Mouse (Mus musculus) olfactory bulb, adult 2 months (tissue): ENCODE measurements around the gene Asf1b.

Experiments
- CTCF ChIP-seq: fragments of 200-500 bp; IDR thresholded peaks from 2 replicates; pipeline ENCODE4 v1.5.1; 2012; ENCODE audit warnings: low read depth, mild to moderate bottlenecking, low read length, moderate library complexity; ENCODE audit not compliant: insufficient read depth
- POLR2A ChIP-seq: fragments of 200-500 bp; IDR thresholded peaks from 2 replicates; pipeline ENCODE4 v1.6.1; 2012; ENCODE audit warnings: mild to moderate bottlenecking, low read depth, low read length, moderate library complexity; ENCODE audit not compliant: insufficient read depth

GRCm38 (mm10) chr8:83999825-84000224 is 44.5 kb downstream of the Asf1b start:
- TF ChIP-seq CTCF (no peak), POLR2A (no peak)
